Mouse (Mus musculus): ENCODE data around the gene H2-Q7. TPM values are rescaled to one million over a fixed set of nuclear protein-coding genes. Genes with fewer than 3 reads are reported as not detected.
"Not testable (repeated sequence)": the region's sequence is repeated elsewhere in the genome, so short reads cannot be mapped to it uniquely, and the experiment has no call there.

H2-Q7 gene
- polyA plus RNA-seq (2012): 0.03 and 0.13 TPM in 2 replicates

GRCm38 (mm10) chr17:35438885-35439284, at the start of gene H2-Q7:
TSS of gene H2-Q7 (plus strand) at chr17:35439155.
- not testable (repeated sequence) for H3K4me1 ChIP-seq (ENCODE audit: control insufficient read depth)

GRCm38 (mm10) chr17:35389796-35390195, 49.2 kb upstream of the H2-Q7 start:
- not testable (repeated sequence) for H3K9me3 ChIP-seq (ENCODE audit: control insufficient read depth, low read length); H3K27me3 ChIP-seq (ENCODE audit: control insufficient read depth); H3K4me1 ChIP-seq (ENCODE audit: control insufficient read depth); H3K4me3 ChIP-seq (replicated peaks); H3K36me3 ChIP-seq (ENCODE audit: control insufficient read depth)

More at GRCm38 (mm10) chr17:35438885-35439284, at the start of gene H2-Q7:
- H3K4me3 ChIP-seq (replicated peaks); H3K36me3 ChIP-seq (ENCODE audit: control insufficient read depth); H3K9me3 ChIP-seq (ENCODE audit: control insufficient read depth, low read length): not testable (repeated sequence)
- H3K27me3 ChIP-seq (ENCODE audit: control insufficient read depth): peaks cover 17% of the 10 kb centered on the region

GRCm38 (mm10) chr17:35392671-35393070, 46.3 kb upstream of the H2-Q7 start:
- not testable (repeated sequence) for H3K27me3 ChIP-seq (ENCODE audit: control insufficient read depth); H3K9me3 ChIP-seq (ENCODE audit: control insufficient read depth, low read length)

GRCm38 (mm10) chr17:35393864-35394800, 44.8 kb upstream of the H2-Q7 start:
- H3K9me3 ChIP-seq (ENCODE audit: control insufficient read depth, low read length); H3K27me3 ChIP-seq (ENCODE audit: control insufficient read depth); H3K36me3 ChIP-seq (ENCODE audit: control insufficient read depth); H3K4me1 ChIP-seq (ENCODE audit: control insufficient read depth); H3K4me3 ChIP-seq (replicated peaks): not testable (repeated sequence)

More at GRCm38 (mm10) chr17:35392671-35393070, 46.3 kb upstream of the H2-Q7 start:
- not testable (repeated sequence) for H3K4me3 ChIP-seq (replicated peaks); H3K36me3 ChIP-seq (ENCODE audit: control insufficient read depth); H3K4me1 ChIP-seq (ENCODE audit: control insufficient read depth)

GRCm38 (mm10) chr17:35396956-35397355, 42.0 kb upstream of the H2-Q7 start:
- not testable (repeated sequence) for H3K27me3 ChIP-seq (ENCODE audit: control insufficient read depth); H3K4me1 ChIP-seq (ENCODE audit: control insufficient read depth); H3K9me3 ChIP-seq (ENCODE audit: control insufficient read depth, low read length); H3K4me3 ChIP-seq (replicated peaks); H3K36me3 ChIP-seq (ENCODE audit: control insufficient read depth)

- not testable (repeated sequence) for H3K4me3 ChIP-seq (replicated peaks); H3K27me3 ChIP-seq (ENCODE audit: control insufficient read depth); H3K4me1 ChIP-seq (ENCODE audit: control insufficient read depth); H3K36me3 ChIP-seq (ENCODE audit: control insufficient read depth); H3K9me3 ChIP-seq (ENCODE audit: control insufficient read depth, low read length)
Measured at GRCm38 (mm10) chr17:35413057-35413456, 25.9 kb upstream of the H2-Q7 start.

GRCm38 (mm10) chr17:35415273-35416129, 23.5 kb upstream of the H2-Q7 start:
- H3K4me1 ChIP-seq (ENCODE audit: control insufficient read depth); H3K36me3 ChIP-seq (ENCODE audit: control insufficient read depth); H3K4me3 ChIP-seq (replicated peaks); H3K27me3 ChIP-seq (ENCODE audit: control insufficient read depth); H3K9me3 ChIP-seq (ENCODE audit: control insufficient read depth, low read length): not testable (repeated sequence)

- H3K4me3 ChIP-seq (replicated peaks): no peak overlapping the region
- no peaks in the 10 kb centered on the region for H3K36me3 ChIP-seq (ENCODE audit: control insufficient read depth)
- H3K9me3 ChIP-seq (ENCODE audit: control insufficient read depth, low read length): no peaks in the 10 kb centered on the region
- TF ChIP-seq GATA1 (IDR thresholded peaks at IDR 0.05; ENCODE audit: low read length) (no peak), TAL1 (IDR thresholded peaks at IDR 0.05; ENCODE audit: low read length) (no peak)
- H3K4me1 ChIP-seq (ENCODE audit: control insufficient read depth): no peaks in the 10 kb centered on the region
- H3K27me3 ChIP-seq (ENCODE audit: control insufficient read depth): no peaks in the 10 kb centered on the region
Measured at GRCm38 (mm10) chr17:35418772-35419171, 20.2 kb upstream of the H2-Q7 start.

GRCm38 (mm10) chr17:35419564-35419963, 19.4 kb upstream of the H2-Q7 start:
- not testable (repeated sequence) for H3K27me3 ChIP-seq (ENCODE audit: control insufficient read depth); H3K4me1 ChIP-seq (ENCODE audit: control insufficient read depth); H3K36me3 ChIP-seq (ENCODE audit: control insufficient read depth); H3K9me3 ChIP-seq (ENCODE audit: control insufficient read depth, low read length); H3K4me3 ChIP-seq (replicated peaks)

- not testable (repeated sequence) for H3K27me3 ChIP-seq (ENCODE audit: control insufficient read depth)
Measured at GRCm38 (mm10) chr17:35420206-35420810, 18.6 kb upstream of the H2-Q7 start.

GRCm38 (mm10) chr17:35421331-35421730, 17.6 kb upstream of the H2-Q7 start:
- H3K4me3 ChIP-seq (replicated peaks); H3K36me3 ChIP-seq (ENCODE audit: control insufficient read depth); H3K9me3 ChIP-seq (ENCODE audit: control insufficient read depth, low read length); H3K4me1 ChIP-seq (ENCODE audit: control insufficient read depth): not testable (repeated sequence)
- H3K27me3 ChIP-seq (ENCODE audit: control insufficient read depth): peaks cover 14% of the 10 kb centered on the region

More at GRCm38 (mm10) chr17:35420206-35420810, 18.6 kb upstream of the H2-Q7 start:
- H3K4me3 ChIP-seq (replicated peaks); H3K36me3 ChIP-seq (ENCODE audit: control insufficient read depth); H3K4me1 ChIP-seq (ENCODE audit: control insufficient read depth); H3K9me3 ChIP-seq (ENCODE audit: control insufficient read depth, low read length): not testable (repeated sequence)

- not testable (repeated sequence) for H3K4me1 ChIP-seq (ENCODE audit: control insufficient read depth); H3K4me3 ChIP-seq (replicated peaks); H3K9me3 ChIP-seq (ENCODE audit: control insufficient read depth, low read length); H3K36me3 ChIP-seq (ENCODE audit: control insufficient read depth)
- peaks cover 14% of the 10 kb centered on the region for H3K27me3 ChIP-seq (ENCODE audit: control insufficient read depth)
Measured at GRCm38 (mm10) chr17:35422360-35422759, 16.6 kb upstream of the H2-Q7 start.

- H3K27me3 ChIP-seq (ENCODE audit: control insufficient read depth): peaks cover 14% of the 10 kb centered on the region
- H3K36me3 ChIP-seq (ENCODE audit: control insufficient read depth); H3K9me3 ChIP-seq (ENCODE audit: control insufficient read depth, low read length); H3K4me3 ChIP-seq (replicated peaks); H3K4me1 ChIP-seq (ENCODE audit: control insufficient read depth): not testable (repeated sequence)
Measured at GRCm38 (mm10) chr17:35423131-35423810, 15.7 kb upstream of the H2-Q7 start.
